Mouse (Mus musculus) activated CD4-positive, CD25-positive, alpha-beta regulatory T cell (primary cell): ENCODE results near the gene Ssr3. TPM values are rescaled to one million over a fixed set of nuclear protein-coding genes. Genes with fewer than 3 reads are reported as not detected.

Experiments
- polyA plus RNA-seq, 2 experiments: library from polyadenylated mRNA; unstranded; fragments of 100-300 nt; shearing (Covaris generic); gene quantifications; one replicate each; pipeline ENCODE4 v1.2.1; 2017

Gene Ssr3
- polyA plus RNA-seq, result 10 to 100 TPM; 78.3 to 87.9 TPM

GRCm38 (mm10) chr3:65392421-65392817, at the start of gene Ssr3:
Gene Ssr3, minus strand, starts transcription at chr3:65392623.

Other genes with a start within 250 kb of the Ssr3 start
- 10 to 100 TPM; 18.3 to 22.7 TPM for gene Tiparp, start 135.8 kb upstream of the Ssr3 start, polyA plus RNA-seq